Mouse (Mus musculus): ENCODE data around the gene 1700024G13Rik. TPM values are rescaled to one million over a fixed set of nuclear protein-coding genes. Genes with fewer than 3 reads are reported as not detected.
A peak's percentile ranks its signal among the peaks of the same experiment; 100 is the strongest.
"Not testable (repeated sequence)": the region's sequence is repeated elsewhere in the genome, so short reads cannot be mapped to it uniquely, and the experiment has no call there.

Gene 1700024G13Rik
- total RNA-seq (2021): not detected
- long read RNA-seq, experiment 1: 0 reads
- long read RNA-seq, experiment 2: 0 reads

DNA sequence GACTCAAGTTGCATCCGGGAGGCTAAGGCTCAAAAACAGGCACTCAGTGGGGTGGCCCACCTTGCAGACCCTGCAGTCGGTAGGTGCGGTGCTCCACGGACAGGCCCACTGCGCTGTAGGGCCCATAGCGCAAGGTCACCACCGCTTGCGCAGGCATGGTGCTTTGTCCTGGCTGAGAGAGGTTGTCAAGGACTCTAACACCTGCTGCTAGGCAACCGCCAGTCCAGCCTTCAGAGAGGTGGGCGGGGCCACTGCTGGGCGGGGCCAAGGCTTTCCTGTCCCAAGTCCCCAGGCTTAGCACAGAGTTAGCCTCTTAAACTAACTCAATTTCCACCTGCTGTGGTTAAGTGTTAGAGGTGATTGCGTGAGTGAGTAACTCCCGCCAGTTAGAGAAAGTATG is at the start of gene 1700024G13Rik:
Gene 1700024G13Rik (minus strand): TSS at position 196 of the 400 bp plus-strand sequence.
- peak; percentile 86 for DNase-seq

GRCm38 (mm10) chr14:32437352-32437793 is 49.2 kb upstream of the 1700024G13Rik start:
- DNase-seq: no peak

DNA sequence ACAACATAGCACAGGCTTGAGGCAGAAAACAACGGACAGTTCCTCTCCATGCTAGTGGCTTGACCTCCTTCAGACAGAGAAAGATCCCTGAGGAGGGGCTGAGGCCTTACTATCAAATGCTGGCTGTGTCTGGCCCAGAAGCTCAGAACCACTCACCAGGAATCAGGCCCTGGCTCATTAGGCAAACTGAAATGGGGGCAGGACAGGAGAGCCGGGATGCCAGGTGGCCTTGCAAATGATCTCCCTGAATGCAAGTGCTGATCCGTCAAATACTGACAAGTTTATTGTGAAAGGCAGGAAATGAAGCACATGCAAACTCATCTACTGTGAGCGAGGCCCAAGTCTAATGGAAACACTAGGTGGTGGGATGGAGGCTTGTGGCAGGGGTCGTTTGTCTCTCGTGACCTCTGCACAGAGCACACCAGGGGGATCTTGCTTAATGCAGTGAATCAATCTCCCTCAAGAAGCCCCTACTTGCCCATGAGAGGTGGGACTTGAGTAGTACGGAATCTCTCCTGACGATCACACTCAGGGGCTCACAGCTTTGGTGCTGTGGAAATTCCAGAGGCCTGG is 40.9 kb upstream of the 1700024G13Rik start:
- DNase-seq: no peak

GRCm38 (mm10) chr14:32423946-32424345 is 35.8 kb upstream of the 1700024G13Rik start:
- DNase-seq: no peak

- DNase-seq: no peak
These were observed 30.6 kb upstream of the 1700024G13Rik start for GRCm38 (mm10) chr14:32418747-32419146.

- DNase-seq: no peak
These were observed 23.9 kb upstream of the 1700024G13Rik start for GRCm38 (mm10) chr14:32412075-32412474.

DNA sequence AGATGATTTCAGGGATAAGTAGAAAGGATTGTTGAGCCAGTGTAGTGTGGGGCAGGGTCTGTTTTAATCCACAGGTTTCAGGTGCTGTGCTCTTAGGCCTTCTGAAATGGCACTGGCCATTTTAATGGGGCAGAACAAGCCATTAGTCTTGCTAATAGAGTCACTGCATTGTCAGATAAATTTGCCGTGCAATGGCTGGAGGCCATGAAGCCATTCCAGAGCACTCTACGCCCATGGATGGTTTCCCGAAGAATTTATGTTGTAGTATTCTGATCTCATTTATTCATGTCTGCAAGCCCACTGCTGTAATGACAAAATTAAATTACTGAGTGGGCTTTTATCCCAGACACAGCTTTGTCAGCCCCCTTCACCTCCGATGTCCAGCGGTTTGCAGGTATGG is 21.9 kb upstream of the 1700024G13Rik start:
- DNase-seq: no peak

DNA sequence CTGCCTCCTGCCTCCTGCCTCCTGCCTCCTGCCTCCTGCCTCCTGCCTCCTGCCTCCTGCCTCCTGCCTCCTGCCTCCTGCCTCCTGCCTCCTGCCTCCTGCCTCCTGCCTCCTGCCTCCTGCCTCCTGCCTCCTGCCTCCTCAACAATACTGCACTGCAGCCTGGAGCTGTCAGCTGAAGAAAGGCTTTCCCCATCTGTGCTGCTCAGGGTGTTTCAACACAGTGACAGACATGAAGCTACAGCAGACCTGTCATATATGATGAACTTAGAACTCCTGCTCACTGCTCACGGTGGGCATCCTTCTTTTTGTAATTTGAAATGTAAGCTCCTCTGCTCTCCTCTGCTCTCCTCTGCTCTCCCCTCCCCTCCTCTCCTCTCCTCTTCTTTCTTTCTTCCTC is 17.2 kb upstream of the 1700024G13Rik start:
- DNase-seq: not testable (repeated sequence)

DNA sequence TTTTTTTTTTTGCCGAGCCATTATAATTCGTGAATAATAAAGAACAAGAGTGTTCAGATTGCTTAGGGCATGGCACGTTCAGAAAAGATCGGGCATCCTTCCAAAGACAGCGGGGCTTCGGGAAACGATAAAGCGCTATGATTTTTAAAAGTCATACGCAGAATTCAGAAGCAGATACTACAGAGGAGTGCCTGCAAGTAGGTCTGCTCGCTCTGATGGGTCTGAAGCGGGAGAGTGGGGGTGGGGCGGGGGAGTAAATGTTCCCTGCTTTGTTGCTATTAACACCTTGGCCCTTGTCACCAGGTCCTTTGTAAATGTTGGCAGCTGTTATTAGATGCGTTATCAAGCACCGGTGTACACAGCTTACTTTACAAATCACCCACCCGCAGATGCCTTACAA is 6.6 kb downstream of the 1700024G13Rik start:
- no peak for DNase-seq

- no peak for DNase-seq
These were observed 7.1 kb downstream of the 1700024G13Rik start for GRCm38 (mm10) chr14:32381066-32381465.

DNA sequence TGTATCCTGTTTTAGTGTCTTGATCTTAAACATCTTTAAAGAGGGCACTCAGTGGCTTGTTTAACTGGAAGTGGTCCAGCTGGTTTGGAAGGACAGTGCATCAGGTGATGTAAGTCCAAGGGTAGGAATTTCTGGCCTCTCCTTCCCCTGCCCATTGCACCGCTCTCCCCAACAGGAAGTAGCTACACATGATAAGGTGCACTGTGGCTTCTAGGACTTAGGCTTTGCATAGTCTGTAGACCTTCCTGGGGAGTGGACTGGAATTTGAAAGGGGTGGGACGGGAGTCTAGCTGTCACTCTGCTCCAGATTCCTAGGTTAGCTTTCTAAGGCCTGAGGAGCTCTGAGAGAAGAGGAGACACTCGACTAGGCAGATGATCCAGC is 8.1 kb downstream of the 1700024G13Rik start:
- no peak for DNase-seq

DNA sequence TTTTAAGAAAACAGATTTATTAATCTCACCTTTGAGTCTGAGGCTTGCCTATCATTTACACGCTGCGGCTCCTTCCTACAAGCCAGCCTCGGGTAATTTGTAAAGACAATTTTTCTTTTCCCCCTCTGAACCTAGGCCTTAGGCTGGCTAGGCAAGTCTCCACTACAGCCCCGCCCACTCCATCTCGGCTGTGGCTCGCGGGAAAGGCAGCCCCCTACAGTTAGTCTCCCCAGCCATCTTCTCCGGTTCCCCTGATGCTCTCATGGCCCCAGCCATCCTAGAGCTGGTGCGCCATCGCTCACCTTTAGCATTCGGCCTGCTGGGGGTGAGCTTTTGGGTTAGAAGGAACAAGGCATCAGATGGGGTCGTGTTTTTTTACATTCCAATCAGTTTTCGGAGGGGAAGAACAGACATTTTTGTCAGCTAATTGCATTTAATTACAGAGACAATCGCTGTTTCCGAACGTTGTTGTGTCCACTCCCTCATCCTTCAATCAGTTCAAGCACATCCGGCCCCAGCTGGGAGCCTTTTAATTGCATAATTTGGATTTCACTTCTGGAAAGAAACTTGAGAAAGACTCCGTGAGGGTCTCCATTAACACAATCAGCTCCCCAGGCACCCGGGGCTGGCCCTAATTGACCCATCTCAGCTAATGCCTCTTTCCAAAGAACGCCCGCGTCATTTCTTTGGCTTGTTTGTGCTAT is 8.6 kb downstream of the 1700024G13Rik start:
- DNase-seq: no peak

DNA sequence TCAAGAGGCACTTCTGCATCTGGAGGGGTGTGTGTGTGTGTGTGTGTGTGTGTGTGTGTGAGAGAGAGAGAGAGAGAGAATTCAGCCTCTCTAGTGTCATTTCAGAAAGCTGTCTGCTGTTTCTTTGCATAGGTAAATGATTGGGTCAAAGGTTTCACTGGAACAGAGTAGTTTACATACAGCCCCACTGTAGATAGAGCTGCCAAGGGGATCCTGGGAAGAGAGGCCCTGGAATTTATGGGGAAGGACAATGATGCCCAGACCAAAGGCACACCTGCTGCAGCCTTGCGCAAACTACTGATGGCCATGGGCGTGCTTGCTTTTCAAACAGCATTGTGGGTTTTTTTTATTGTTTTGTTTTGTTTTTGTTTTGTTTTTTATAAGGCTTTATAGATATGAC is 15.7 kb downstream of the 1700024G13Rik start:
- DNase-seq: no peak

GRCm38 (mm10) chr14:32369756-32370155 is 18.4 kb downstream of the 1700024G13Rik start:
- DNase-seq: no peak

DNA sequence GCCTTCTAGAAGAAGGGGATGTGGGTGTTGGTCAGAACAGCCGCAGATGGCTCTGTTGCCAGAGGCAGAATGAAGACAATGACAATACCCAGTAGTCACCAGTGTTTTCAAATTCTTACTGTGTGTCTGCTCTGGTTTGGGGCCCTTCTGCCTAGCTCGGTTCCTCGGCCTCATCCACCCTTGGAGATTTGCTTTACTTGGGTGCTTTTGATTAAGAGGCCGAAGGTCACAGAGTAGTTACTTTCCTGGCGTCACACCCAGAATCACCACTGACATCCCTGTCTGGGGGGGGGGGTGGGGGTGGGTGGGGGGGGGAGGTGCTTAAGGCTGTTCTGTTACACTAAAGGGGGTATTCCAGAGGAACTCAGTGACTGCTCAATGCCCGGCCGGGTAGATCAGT is 23.8 kb downstream of the 1700024G13Rik start:
- DNase-seq: no peak

GRCm38 (mm10) chr14:32351181-32351920 is 36.8 kb downstream of the 1700024G13Rik start:
- DNase-seq: not testable (repeated sequence)

GRCm38 (mm10) chr14:32347307-32347706 is 40.9 kb downstream of the 1700024G13Rik start:
- no peak for DNase-seq

- no peak for DNase-seq
These were observed 43.5 kb downstream of the 1700024G13Rik start for GRCm38 (mm10) chr14:32344694-32345093.

DNA sequence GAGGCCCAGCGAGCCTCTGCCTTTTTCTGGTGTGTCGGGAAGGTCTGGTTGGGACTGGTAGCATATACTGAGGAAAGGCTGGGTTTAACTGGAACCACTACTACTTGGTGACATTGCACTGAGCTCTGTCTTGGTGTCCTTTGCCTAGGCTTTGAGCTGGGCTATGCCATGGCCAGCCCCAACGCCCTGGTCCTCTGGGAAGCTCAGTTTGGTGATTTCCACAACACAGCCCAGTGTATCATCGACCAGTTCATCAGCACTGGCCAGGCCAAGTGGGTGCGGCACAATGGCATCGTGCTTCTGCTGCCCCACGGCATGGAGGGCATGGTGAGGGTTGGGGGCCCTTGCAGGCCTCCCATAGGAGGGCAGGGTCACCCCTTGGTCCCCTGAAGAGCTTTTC is 44.0 kb downstream of the 1700024G13Rik start:
- DNase-seq: no peak

DNA sequence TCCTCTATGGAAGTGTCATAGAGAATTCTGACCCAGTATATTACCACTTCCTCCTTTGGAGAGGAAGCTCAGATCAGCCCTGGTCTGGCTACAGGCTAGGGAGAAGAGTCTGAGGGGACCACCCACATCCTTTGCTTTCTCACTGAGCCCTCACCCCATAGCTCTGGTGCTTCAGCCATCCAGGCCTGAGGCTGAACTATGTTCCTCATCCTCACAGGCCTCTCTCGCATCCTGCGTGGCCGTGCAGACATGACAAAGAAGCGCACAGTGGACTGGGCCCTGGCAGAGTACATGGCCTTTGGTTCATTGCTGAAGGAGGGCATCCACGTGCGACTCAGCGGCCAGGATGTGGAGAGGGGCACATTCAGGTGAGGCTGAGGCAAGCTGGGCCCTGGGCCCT is 46.4 kb downstream of the 1700024G13Rik start:
- no peak for DNase-seq

- DNase-seq: no peak
These were observed 51.6 kb downstream of the 1700024G13Rik start for GRCm38 (mm10) chr14:32336547-32336946.

- DNase-seq: no peak
These were observed 52.2 kb downstream of the 1700024G13Rik start for GRCm38 (mm10) chr14:32336021-32336420.
